Mouse (Mus musculus) bone marrow, adult 2 months (tissue): Measurements from ENCODE around the gene Aldh2.

Experiments
- CTCF ChIP-seq: fragments of 200-500 bp; IDR thresholded peaks from 2 replicates; pipeline ENCODE4 v1.5.1; 2011; ENCODE audit warnings: low read length, control low read depth; ENCODE audit not compliant: control insufficient read depth, insufficient read depth
- POLR2A ChIP-seq: fragments of 200-500 bp; IDR thresholded peaks from 2 replicates; pipeline ENCODE4 v1.6.1; 2011; ENCODE audit warnings: low read depth, mild to moderate bottlenecking, control low read depth, low read length, borderline replicate concordance; ENCODE audit not compliant: control insufficient read depth

GRCm38 (mm10) chr5:121526526-121526925, 67.1 kb downstream of the Aldh2 start:
- TF ChIP-seq POLR2A, result no peak
- no peak for TF ChIP-seq CTCF
